Mouse (Mus musculus) C2C12 (cell line): ENCODE data around the gene Shmt1. TPM values are rescaled to one million over a fixed set of nuclear protein-coding genes. Genes with fewer than 3 reads are reported as not detected.

Source experiments
- H3K27me3 ChIP-seq: one replicate; pipeline ENCODE4 v1.6.1; 2011; ENCODE audit not compliant: control insufficient read depth, insufficient read depth, insufficient read length
- H3K36me3 ChIP-seq: one replicate; pipeline ENCODE4 v1.6.1; 2011; ENCODE audit not compliant: control insufficient read depth, insufficient read depth
- H3K4me3 ChIP-seq: one replicate; pipeline ENCODE4 v1.5.1; 2011; ENCODE audit warnings: mild to moderate bottlenecking, control low read depth; ENCODE audit not compliant: poor library complexity, insufficient read depth, severe bottlenecking
- H3K79me2 ChIP-seq: one replicate; pipeline ENCODE4 v1.6.1; 2011; ENCODE audit not compliant: control insufficient read depth, insufficient read depth
- H3K79me3 ChIP-seq: one replicate; pipeline ENCODE4 v1.6.1; 2011; ENCODE audit warnings: low read depth, control low read depth
- H3ac ChIP-seq: one replicate; pipeline ENCODE3; 2011; ENCODE audit warnings: low read depth; ENCODE audit not compliant: control insufficient read depth, insufficient read length
- CEBPB ChIP-seq: IDR thresholded peaks from one replicate; pipeline ENCODE4 v1.6.1; 2011; ENCODE audit warnings: low read depth, mild to moderate bottlenecking, control low read depth, moderate library complexity
- CTCF ChIP-seq: IDR thresholded peaks from one replicate; pipeline ENCODE4 v1.5.1; 2011; ENCODE audit not compliant: control insufficient read depth, insufficient read depth, insufficient read length
- FOSL1 ChIP-seq: IDR thresholded peaks from one replicate; pipeline ENCODE4 v1.8.0; 2011; ENCODE audit warnings: mild to moderate bottlenecking, low read length; ENCODE audit not compliant: poor library complexity, insufficient read depth, severe bottlenecking
- MAX ChIP-seq: IDR thresholded peaks from one replicate; pipeline ENCODE4 v1.6.1; 2011; ENCODE audit warnings: mild to moderate bottlenecking, control low read depth
- MYOD1 ChIP-seq: IDR thresholded peaks from one replicate; pipeline ENCODE4 v1.6.1; 2011; ENCODE audit warnings: low read depth; ENCODE audit not compliant: control insufficient read depth, insufficient read length
- MYOG ChIP-seq: IDR thresholded peaks from one replicate; pipeline ENCODE4 v1.6.1; 2011; ENCODE audit not compliant: control insufficient read depth, insufficient read length; ENCODE audit errors: extremely low read depth
- USF1 ChIP-seq: IDR thresholded peaks from one replicate; pipeline ENCODE4 v1.6.1; 2011; ENCODE audit warnings: low read depth, mild to moderate bottlenecking, control low read depth, moderate library complexity
- polyA plus RNA-seq: library from polyadenylated mRNA; unstranded; fragments of >200 nt; fragmentation: generic; extraction: Trizol; gene quantifications from one replicate; pipeline ENCODE4 v1.2.1, GENCODE M21; 2012; ENCODE audit warnings: missing spikeins

Gene Shmt1
- polyA plus RNA-seq, 1 experiment, result 28.7 TPM

- Histone ChIP-seq H3K79me2 (peaks cover 64% of the 10 kb centered on the region), H3ac (no peak overlapping the region), H3K27me3 (no peaks in the 10 kb centered on the region), H3K79me3 (peaks cover 15% of the 10 kb centered on the region), H3K36me3 (no peaks in the 10 kb centered on the region), H3K4me3 (no peak overlapping the region)
- TF ChIP-seq USF1, result no peak
- no peak for TF ChIP-seq CTCF
- no peak for TF ChIP-seq FOSL1
- TF ChIP-seq CEBPB, result no peak
- no peak for TF ChIP-seq MYOD1
- no peak for TF ChIP-seq MAX
- no peak for TF ChIP-seq MYOG
Measured at GRCm38 (mm10) chr11:60836897-60837296, 25.4 kb upstream of the Shmt1 start.

GRCm38 (mm10) chr11:60830433-60831052 is 19.0 kb upstream of the Shmt1 start, which contains the start of gene Dhrs7b:
TSS of gene Dhrs7b (plus strand) at chr11:60830631.
- Histone ChIP-seq H3K79me2 (peaks cover 40% of the 10 kb centered on the region), H3K36me3 (no peaks in the 10 kb centered on the region), H3ac (peak within 1 kb of the TSS; percentile 90), H3K4me3 (peak within 1 kb of the TSS; percentile 64), H3K79me3 (peaks cover 11% of the 10 kb centered on the region), H3K27me3 (no peaks in the 10 kb centered on the region)
- TF ChIP-seq MYOD1, result no peak
- peak; percentile 84 for TF ChIP-seq CEBPB
- TF ChIP-seq CTCF, result no peak
- TF ChIP-seq MAX, result no peak
- TF ChIP-seq USF1, result peak; percentile 28
- no peak for TF ChIP-seq FOSL1
- no peak for TF ChIP-seq MYOG

- no peaks in the 10 kb centered on the region for H3K27me3 ChIP-seq
- H3K79me2 ChIP-seq, result peaks cover 30% of the 10 kb centered on the region
- H3K79me3 ChIP-seq, result peaks cover 8% of the 10 kb centered on the region
- no peak overlapping the region for H3ac ChIP-seq
- H3K4me3 ChIP-seq, result no peak overlapping the region
- no peaks in the 10 kb centered on the region for H3K36me3 ChIP-seq
- TF ChIP-seq CTCF (no peak), MAX (no peak), CEBPB (no peak), USF1 (no peak), MYOG (no peak), MYOD1 (no peak), FOSL1 (no peak)
Measured at GRCm38 (mm10) chr11:60828903-60829302, 17.4 kb upstream of the Shmt1 start.

DNA sequence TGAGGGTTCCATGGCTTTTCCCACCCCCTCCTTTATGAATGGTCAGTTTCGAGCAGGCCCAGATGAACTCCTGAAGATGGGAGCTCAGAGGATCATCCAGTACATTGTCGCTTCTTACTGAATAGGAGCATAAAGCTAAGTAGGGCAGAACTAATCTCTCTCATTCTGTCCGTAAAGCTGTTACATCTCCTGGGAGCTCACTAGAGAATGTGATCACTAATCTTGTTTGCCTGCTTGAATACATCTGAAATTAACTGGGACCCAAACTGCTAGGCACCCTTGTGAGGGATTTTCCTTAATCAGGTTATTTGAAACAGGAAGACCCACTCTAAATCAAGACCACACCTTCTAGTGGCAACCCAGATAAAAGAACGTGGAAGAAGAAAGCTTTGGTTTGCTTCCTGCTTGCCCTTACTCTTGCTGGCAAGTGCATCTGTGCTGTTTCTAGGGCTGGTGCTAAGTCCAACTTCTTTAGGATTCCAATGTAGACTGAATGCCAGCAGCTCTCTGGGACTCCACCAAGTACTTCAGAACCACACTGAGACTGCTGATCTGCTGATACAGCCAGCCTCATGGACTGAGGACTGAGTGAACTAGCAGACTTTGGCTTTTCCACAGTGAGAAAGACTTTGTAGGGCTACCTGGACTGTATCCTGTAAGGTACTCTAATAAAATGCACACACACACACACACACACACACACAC is 15.9 kb upstream of the Shmt1 start:
- Histone ChIP-seq H3K36me3 (no peaks in the 10 kb centered on the region), H3K79me3 (peaks cover 8% of the 10 kb centered on the region), H3K79me2 (peaks cover 16% of the 10 kb centered on the region), H3K4me3 (no peak overlapping the region), H3K27me3 (no peaks in the 10 kb centered on the region), H3ac (no peak overlapping the region)
- no peak for TF ChIP-seq CTCF
- no peak for TF ChIP-seq FOSL1
- no peak for TF ChIP-seq CEBPB
- TF ChIP-seq MYOD1, result no peak
- TF ChIP-seq MAX, result no peak
- TF ChIP-seq MYOG, result no peak
- no peak for TF ChIP-seq USF1

DNA sequence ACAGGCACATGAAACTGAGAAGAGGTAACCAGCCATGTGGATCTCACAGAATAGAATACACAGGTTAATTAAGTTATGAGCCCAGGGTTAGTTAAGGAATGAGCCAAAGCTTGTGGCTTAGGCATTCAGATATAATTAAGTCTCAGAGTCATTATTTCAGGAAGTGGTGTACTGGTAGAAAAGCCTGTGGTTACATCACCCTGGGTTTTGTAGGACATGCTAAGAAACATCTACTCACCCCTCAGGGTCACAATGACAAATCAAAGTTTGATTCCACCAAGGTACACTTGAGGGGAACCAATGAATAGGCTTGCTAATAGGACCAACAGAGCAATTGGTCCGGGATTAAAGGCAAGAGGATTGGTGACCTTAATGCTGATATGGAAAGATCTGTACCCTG is 15.2 kb upstream of the Shmt1 start:
- no peaks in the 10 kb centered on the region for H3K36me3 ChIP-seq
- no peaks in the 10 kb centered on the region for H3K27me3 ChIP-seq
- peaks cover 3% of the 10 kb centered on the region for H3K79me3 ChIP-seq
- peaks cover 9% of the 10 kb centered on the region for H3K79me2 ChIP-seq
- TF ChIP-seq MAX (no peak), MYOD1 (no peak), MYOG (no peak)
- no peak overlapping the region for H3K4me3 ChIP-seq
- H3ac ChIP-seq, result no peak overlapping the region
